Mouse (Mus musculus): ENCODE data around the gene Mief1. TPM values are rescaled to one million over a fixed set of nuclear protein-coding genes. Genes with fewer than 3 reads are reported as not detected.

The Mief1 gene
- polyA plus RNA-seq, 1 experiment from 2014 or later, result 35.8 TPM

DNA sequence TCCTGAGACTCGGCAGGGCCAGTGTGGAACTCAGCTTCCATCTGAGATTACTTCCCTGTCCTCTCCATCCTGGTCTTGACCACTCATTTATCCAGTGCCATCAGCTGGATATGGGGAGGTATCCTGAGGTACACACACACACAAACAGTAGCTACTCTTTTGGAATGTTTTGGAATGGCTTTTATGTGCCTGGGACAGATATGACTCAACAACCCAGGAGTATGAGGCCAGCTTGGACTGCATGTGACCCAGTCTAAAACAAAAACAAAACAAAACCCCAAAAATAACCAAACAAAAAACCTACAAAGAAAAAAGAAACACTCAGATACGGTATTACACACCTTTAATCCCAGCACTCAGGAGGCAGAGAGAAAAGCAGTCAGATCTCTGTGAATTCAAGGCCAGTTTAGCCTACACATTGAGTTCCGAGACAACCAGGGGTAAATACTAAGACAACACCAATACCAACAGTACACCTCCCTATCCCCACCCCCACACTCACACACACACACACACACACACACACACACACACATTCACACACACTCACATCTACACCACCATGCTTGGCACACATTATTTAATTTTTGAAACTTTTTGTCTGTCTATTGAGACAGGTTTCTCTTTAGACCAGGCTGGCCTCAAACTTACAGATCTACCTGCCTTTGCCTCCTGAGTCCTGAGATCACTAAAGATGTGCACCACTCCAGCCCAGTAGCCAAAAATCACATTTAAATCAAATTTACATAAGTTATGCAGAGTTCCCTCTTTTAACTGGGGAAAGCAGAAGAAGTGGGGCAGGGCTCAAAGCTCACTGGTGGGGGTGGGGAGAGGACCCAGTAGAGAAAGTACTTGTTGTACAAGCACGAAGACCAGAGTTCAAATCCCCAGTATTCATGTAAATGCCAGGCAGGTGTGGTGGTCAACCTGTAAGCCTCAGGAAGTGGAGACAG lies 13.8 kb upstream of the Mief1 start:
- H3K36me3 ChIP-seq (ENCODE audit: control insufficient read depth, insufficient read depth, low read length), result no peaks in the 10 kb centered on the region
- peak overlapping the region; percentile 13; the same call in 1 of the 2 replicates for H3K9ac ChIP-seq (ENCODE audit: low read depth, low read length)
- peaks cover 7% of the 10 kb centered on the region for H3K4me1 ChIP-seq (replicated peaks; ENCODE audit: control insufficient read depth, insufficient read depth, low read length)
- no peak for ATAC-seq (replicated peaks; ENCODE audit: low FRiP score)
- H3K27ac ChIP-seq (ENCODE audit: low read depth, low read length), result no peak overlapping the region; the same call in 1 of the 2 replicates
- peak overlapping the region; percentile 2; the same call in 1 of the 2 replicates for H3K4me3 ChIP-seq (ENCODE audit: low read depth, low read length)
- DNase-seq (ENCODE audit: low spot score), result no peak
- H3K27me3 ChIP-seq (replicated peaks; ENCODE audit: control insufficient read depth, insufficient read depth, low read length), result no peaks in the 10 kb centered on the region
- H3K9me3 ChIP-seq (ENCODE audit: control insufficient read depth, low read length), result no peaks in the 10 kb centered on the region
- WGBS, result 62% methylated on average over 4 of the region's 4 CpGs
- peak overlapping the region; percentile 50 for H3K4me2 ChIP-seq

DNA sequence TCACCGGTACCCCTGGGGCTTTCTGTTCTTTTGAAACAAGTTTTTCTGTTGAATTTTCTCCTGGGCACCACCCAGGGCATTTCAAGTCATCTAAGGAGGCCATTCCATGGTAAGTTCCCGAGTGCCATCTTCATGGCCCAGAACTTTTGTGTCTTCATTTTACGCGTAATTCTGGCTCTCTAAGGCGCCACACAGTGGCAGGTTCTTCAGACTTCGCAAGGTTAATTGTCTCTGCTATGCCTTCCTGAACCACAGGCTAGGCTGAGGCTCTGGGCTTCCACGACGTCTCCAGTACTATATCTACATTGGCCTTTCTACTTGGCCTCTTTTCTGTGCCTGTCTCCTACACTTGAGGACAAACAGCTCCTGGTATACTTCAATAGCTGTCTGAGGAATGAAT lies 12.8 kb upstream of the Mief1 start:
- Histone ChIP-seq H3K9me3 (ENCODE audit: control insufficient read depth, low read length) (no peaks in the 10 kb centered on the region), H3K9ac (ENCODE audit: low read depth, low read length) (no peak overlapping the region), H3K4me3 (ENCODE audit: low read depth, low read length) (no peak overlapping the region), H3K27ac (ENCODE audit: low read depth, low read length) (no peak overlapping the region), H3K36me3 (ENCODE audit: control insufficient read depth, insufficient read depth, low read length) (no peaks in the 10 kb centered on the region), H3K27me3 (replicated peaks; ENCODE audit: control insufficient read depth, insufficient read depth, low read length) (no peaks in the 10 kb centered on the region), H3K4me2 (no peak overlapping the region), H3K4me1 (replicated peaks; ENCODE audit: control insufficient read depth, insufficient read depth, low read length) (peaks cover 7% of the 10 kb centered on the region)
- no peak for DNase-seq (ENCODE audit: low spot score)
- WGBS, result 65% methylated on average over 8 of the region's 8 CpGs
- ATAC-seq (replicated peaks; ENCODE audit: low FRiP score), result no peak

DNA sequence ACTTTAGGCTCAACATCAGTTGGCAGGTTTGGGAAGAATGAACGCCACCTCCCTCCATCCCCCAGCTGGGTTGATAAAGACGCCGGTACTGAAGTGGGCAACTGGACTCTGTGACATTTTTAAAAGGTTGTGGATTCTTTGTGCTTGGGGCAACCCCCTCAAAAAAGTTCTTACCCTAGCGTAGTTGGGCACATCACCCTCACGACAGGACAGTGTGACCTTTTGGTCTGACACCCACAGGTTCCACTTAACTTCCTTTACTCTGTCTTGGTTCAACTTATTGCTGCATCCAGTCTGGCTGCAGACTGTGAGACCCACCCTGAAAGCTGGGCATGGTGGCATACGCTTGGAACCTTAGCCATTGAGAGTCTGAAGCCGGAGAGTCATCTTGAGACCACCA lies 10.1 kb upstream of the Mief1 start:
- H3K27ac ChIP-seq (ENCODE audit: low read depth, low read length), result no peak overlapping the region
- H3K9me3 ChIP-seq (ENCODE audit: control insufficient read depth, low read length), result no peaks in the 10 kb centered on the region
- no peak overlapping the region for H3K4me3 ChIP-seq (ENCODE audit: low read depth, low read length)
- H3K9ac ChIP-seq (ENCODE audit: low read depth, low read length), result no peak overlapping the region
- DNase-seq (ENCODE audit: low spot score) (no peak), ATAC-seq (replicated peaks; ENCODE audit: low FRiP score) (no peak)
- 77% methylated on average over 7 of the region's 7 CpGs for WGBS
- H3K4me1 ChIP-seq (replicated peaks; ENCODE audit: control insufficient read depth, insufficient read depth, low read length), result peaks cover 7% of the 10 kb centered on the region
- no peaks in the 10 kb centered on the region for H3K36me3 ChIP-seq (ENCODE audit: control insufficient read depth, insufficient read depth, low read length)
- H3K4me2 ChIP-seq, result no peak overlapping the region
- no peaks in the 10 kb centered on the region for H3K27me3 ChIP-seq (replicated peaks; ENCODE audit: control insufficient read depth, insufficient read depth, low read length)

DNA sequence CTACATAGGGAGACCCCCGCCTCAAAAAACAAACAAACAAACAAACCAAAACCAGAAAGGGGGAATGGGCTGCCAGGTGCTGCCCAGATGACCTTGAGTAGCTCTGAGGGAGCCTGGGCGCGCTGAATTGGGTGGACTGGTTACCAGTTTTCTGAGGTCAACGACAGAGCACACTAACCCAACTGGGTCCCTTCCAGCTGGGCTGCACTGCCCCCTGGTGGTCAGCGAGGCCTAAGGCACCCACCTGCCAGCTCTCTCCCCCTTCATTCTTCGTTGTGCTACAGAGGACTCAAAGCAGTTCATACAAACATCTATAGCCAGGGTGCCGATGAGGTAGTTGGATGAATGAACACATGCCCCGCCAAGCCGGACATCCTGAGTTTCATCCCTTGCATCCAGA lies 8.6 kb upstream of the Mief1 start:
- DNase-seq (ENCODE audit: low spot score), result peak; percentile 84
- no peaks in the 10 kb centered on the region for H3K36me3 ChIP-seq (ENCODE audit: control insufficient read depth, insufficient read depth, low read length)
- 16% methylated on average over 9 of the region's 9 CpGs for WGBS
- H3K9me3 ChIP-seq (ENCODE audit: control insufficient read depth, low read length), result no peaks in the 10 kb centered on the region
- H3K9ac ChIP-seq (ENCODE audit: low read depth, low read length), result no peak overlapping the region
- no peaks in the 10 kb centered on the region for H3K27me3 ChIP-seq (replicated peaks; ENCODE audit: control insufficient read depth, insufficient read depth, low read length)
- H3K4me1 ChIP-seq (replicated peaks; ENCODE audit: control insufficient read depth, insufficient read depth, low read length), result no peaks in the 10 kb centered on the region
- no peak overlapping the region for H3K4me3 ChIP-seq (ENCODE audit: low read depth, low read length)
- peak; percentile 61; the same call in 1 of the 2 replicates for ATAC-seq (replicated peaks; ENCODE audit: low FRiP score)
- no peak overlapping the region for H3K4me2 ChIP-seq
- H3K27ac ChIP-seq (ENCODE audit: low read depth, low read length), result no peak overlapping the region

DNA sequence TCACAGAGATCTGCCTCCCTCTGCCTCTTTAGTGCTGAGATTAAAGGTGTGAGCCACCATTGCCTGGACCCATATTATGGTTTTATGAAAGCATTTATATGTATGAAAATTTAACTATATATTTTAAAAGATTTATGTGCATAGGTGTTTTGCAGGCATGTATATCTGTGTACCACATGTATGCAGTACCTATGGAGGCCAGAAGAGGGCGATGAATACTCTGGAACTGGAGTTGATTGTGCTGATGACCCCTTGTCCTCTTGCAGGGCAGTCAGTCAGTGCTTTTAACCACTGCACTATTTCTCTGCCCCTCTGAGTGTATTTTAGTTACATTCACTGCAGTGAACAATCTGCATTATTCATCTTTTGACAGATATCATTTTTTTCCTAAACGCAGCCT lies 8.0 kb upstream of the Mief1 start:
- no peak overlapping the region for H3K27ac ChIP-seq (ENCODE audit: low read depth, low read length)
- H3K4me1 ChIP-seq (replicated peaks; ENCODE audit: control insufficient read depth, insufficient read depth, low read length), result no peaks in the 10 kb centered on the region
- no peak overlapping the region for H3K9ac ChIP-seq (ENCODE audit: low read depth, low read length)
- no peak overlapping the region for H3K4me3 ChIP-seq (ENCODE audit: low read depth, low read length)
- no peak overlapping the region for H3K4me2 ChIP-seq
- H3K36me3 ChIP-seq (ENCODE audit: control insufficient read depth, insufficient read depth, low read length), result no peaks in the 10 kb centered on the region
- ATAC-seq (replicated peaks; ENCODE audit: low FRiP score) (0 out of 2 replicates have a peak, but pooled peaks have one; percentile 15), DNase-seq (ENCODE audit: low spot score) (no peak)
- no peaks in the 10 kb centered on the region for H3K9me3 ChIP-seq (ENCODE audit: control insufficient read depth, low read length)
- 45% methylated on average over 2 of the region's 2 CpGs for WGBS
- no peaks in the 10 kb centered on the region for H3K27me3 ChIP-seq (replicated peaks; ENCODE audit: control insufficient read depth, insufficient read depth, low read length)

DNA sequence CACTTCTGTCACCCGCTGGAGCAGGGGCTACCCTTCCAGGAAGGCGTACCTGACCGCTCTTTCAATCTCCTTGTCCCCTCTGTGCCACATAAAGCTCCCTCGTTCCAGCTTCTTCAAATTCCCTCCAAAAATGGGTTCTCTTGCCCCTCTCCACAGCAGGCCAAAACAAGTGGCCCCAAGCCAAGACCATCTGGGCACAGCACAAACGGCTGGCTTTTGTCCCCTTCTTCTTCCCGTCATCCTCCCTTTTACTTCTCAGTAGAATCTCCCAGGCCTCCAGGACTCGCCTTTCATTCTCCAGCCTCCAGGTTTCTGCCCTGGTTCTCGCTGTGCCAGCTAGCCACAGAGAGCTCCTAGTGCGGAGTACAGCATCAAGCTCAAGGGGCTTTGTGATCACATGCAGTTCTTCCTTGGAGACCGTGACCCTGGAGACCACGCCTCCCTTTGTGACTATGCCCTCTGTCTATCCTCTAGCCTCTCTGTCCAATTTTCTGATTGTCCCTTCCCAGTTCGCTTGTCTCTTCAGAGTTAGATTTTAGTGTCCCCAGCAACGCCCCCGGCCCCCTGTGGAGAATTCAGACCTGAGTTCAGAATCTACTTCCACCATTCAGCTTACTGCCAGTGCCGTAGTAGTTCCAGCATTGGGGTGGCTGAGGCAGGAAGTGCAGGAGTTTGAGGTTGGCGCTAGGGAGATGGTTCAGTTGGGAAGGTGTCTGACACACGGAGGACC lies 5.6 kb upstream of the Mief1 start:
- DNase-seq (ENCODE audit: low spot score), result no peak
- no peak overlapping the region for H3K4me3 ChIP-seq (ENCODE audit: low read depth, low read length)
- H3K4me2 ChIP-seq, result no peak overlapping the region
- ATAC-seq (replicated peaks; ENCODE audit: low FRiP score), result no peak
- peaks cover 6% of the 10 kb centered on the region for H3K4me1 ChIP-seq (replicated peaks; ENCODE audit: control insufficient read depth, insufficient read depth, low read length)
- H3K9ac ChIP-seq (ENCODE audit: low read depth, low read length), result no peak overlapping the region
- H3K27ac ChIP-seq (ENCODE audit: low read depth, low read length), result no peak overlapping the region
- H3K27me3 ChIP-seq (replicated peaks; ENCODE audit: control insufficient read depth, insufficient read depth, low read length), result no peaks in the 10 kb centered on the region
- 78% methylated on average over 17 of the region's 17 CpGs for WGBS
- no peaks in the 10 kb centered on the region for H3K9me3 ChIP-seq (ENCODE audit: control insufficient read depth, low read length)
- H3K36me3 ChIP-seq (ENCODE audit: control insufficient read depth, insufficient read depth, low read length), result no peaks in the 10 kb centered on the region

DNA sequence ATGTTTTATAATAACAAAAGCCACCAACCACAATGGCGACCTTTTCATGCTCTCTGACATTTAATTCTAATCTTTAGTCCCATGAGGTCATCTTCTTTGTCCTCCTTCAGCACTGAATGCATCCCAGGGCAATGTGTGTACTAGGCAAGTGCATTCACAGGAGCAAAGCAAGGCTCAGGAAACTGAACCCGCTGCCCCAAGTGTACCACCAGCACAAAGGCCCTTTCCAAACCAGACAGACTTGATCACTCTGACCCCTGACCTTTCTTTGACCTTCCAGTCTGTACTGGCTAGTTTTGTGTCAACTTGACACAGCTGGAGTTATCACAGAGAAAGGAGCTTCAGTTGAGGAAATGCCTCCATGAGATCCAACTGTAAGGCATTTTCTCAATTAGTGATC lies 1.5 kb upstream of the Mief1 start:
- H3K27me3 ChIP-seq (replicated peaks; ENCODE audit: control insufficient read depth, insufficient read depth, low read length), result no peaks in the 10 kb centered on the region
- H3K9me3 ChIP-seq (ENCODE audit: control insufficient read depth, low read length), result no peaks in the 10 kb centered on the region
- ATAC-seq (replicated peaks; ENCODE audit: low FRiP score), result no peak
- peaks cover 7% of the 10 kb centered on the region; the same call in 1 of the 2 replicates for H3K36me3 ChIP-seq (ENCODE audit: control insufficient read depth, insufficient read depth, low read length)
- WGBS, result 77% methylated on average over 2 of the region's 2 CpGs
- DNase-seq (ENCODE audit: low spot score), result no peak
- no peak overlapping the region for H3K4me3 ChIP-seq (ENCODE audit: low read depth, low read length)
- peaks cover 18% of the 10 kb centered on the region for H3K4me1 ChIP-seq (replicated peaks; ENCODE audit: control insufficient read depth, insufficient read depth, low read length)
- H3K9ac ChIP-seq (ENCODE audit: low read depth, low read length), result no peak overlapping the region
- H3K4me2 ChIP-seq, result no peak overlapping the region
- H3K27ac ChIP-seq (ENCODE audit: low read depth, low read length), result no peak overlapping the region

DNA sequence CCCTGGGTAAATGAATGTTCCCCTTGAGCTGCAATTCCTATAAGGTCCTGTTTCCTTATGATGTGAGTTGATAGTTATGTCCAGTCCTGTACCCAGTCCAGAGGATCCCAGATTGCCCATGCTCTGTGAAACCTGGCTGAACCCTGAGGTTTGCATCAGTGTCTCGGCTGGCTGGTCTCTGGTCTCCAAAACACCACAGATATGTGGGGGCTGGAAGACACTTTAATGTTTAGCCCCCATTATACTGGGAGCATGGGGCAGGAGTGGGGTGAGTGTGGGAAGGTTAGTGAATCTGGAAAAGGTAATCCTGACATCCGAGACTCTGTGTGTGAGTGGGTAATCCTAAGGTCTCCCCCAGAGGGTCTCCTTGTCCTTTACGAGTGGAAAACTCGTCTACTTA lies 765 bp upstream of the Mief1 start:
- Histone ChIP-seq H3K27ac (ENCODE audit: low read depth, low read length) (peak overlapping the region; percentile 53; the same call in 1 of the 2 replicates), H3K4me1 (replicated peaks; ENCODE audit: control insufficient read depth, insufficient read depth, low read length) (peaks cover 18% of the 10 kb centered on the region), H3K9ac (ENCODE audit: low read depth, low read length) (peak overlapping the region; percentile 2; the same call in 1 of the 2 replicates), H3K9me3 (ENCODE audit: control insufficient read depth, low read length) (no peaks in the 10 kb centered on the region), H3K4me2 (peak overlapping the region; percentile 60), H3K4me3 (ENCODE audit: low read depth, low read length) (no peak overlapping the region), H3K27me3 (replicated peaks; ENCODE audit: control insufficient read depth, insufficient read depth, low read length) (no peaks in the 10 kb centered on the region), H3K36me3 (ENCODE audit: control insufficient read depth, insufficient read depth, low read length) (peaks cover 12% of the 10 kb centered on the region; the same call in 1 of the 2 replicates)
- 80% methylated on average over 4 of the region's 4 CpGs for WGBS
- DNase-seq (ENCODE audit: low spot score) (no peak), ATAC-seq (replicated peaks; ENCODE audit: low FRiP score) (no peak)

Measured in liver, embryonic 11.5 days (tissue).